Comparison of ENCODE assay signal across 14 mouse cellular contexts in genomic region chr2:32483179-32483875, GRCm38 (mm10). TPM values are rescaled to one million over a fixed set of nuclear protein-coding genes. Genes with fewer than 3 reads are reported as not detected.
DNase-seq lines count a peak whose midpoint lies in the region; ATAC-seq and TF ChIP-seq lines count a peak whose summit lies in the region.
"Had no signal": no experiment of that assay in that cellular context is flagged by ENCODE, and none has a peak within 500 bp of the region (broad histone marks: within the 10 kb centered on the region; RNA-seq: fewer than 3 reads in every experiment).

No protein-coding gene starts in this region.

- H3K9ac ChIP-seq in kidney, embryonic 14.5 days (ENCODE audit: low read depth, low read length) = no peak overlapping the region
- H3K9ac ChIP-seq in MEL (ENCODE audit: control insufficient read depth, low read depth, low read length, poor library complexity, severe bottlenecking) = no peak overlapping the region
- H3K9ac ChIP-seq: heart, embryonic 12.5 days; lung, embryonic 15.5 days had no signal

- H3K4me3 ChIP-seq in kidney, embryonic 14.5 days (ENCODE audit: low read length) = no peak overlapping the region
- no peak overlapping the region for H3K4me3 ChIP-seq in MEL (ENCODE audit: control insufficient read depth in 1 of 2, insufficient read depth in 1 of 2, low read depth in 2 of 2, low read length in 2 of 2)
- H3K4me3 ChIP-seq: erythroblast, embryonic 14.5 days; heart, embryonic 12.5 days; lung, embryonic 15.5 days had no signal

- H3K4me2 ChIP-seq in kidney, embryonic 14.5 days (replicated peaks; ENCODE audit: low read depth, low read length) = no peak overlapping the region
- H3K4me2 ChIP-seq: heart, embryonic 12.5 days; lung, embryonic 15.5 days had no signal

- no peak for TF ChIP-seq POLR2A in MEL (IDR thresholded peaks at IDR 0.05; ENCODE audit: control insufficient read depth in 1 of 2, insufficient read depth in 1 of 2, low read depth in 1 of 2, low read length in 2 of 2, poor library complexity in 1 of 2)

- no peaks in the 10 kb centered on the region for H3K79me2 ChIP-seq in MEL (ENCODE audit: control insufficient read depth, insufficient read depth, low read length, poor library complexity)

- no peaks in the 10 kb centered on the region for H3K36me3 ChIP-seq in kidney, embryonic 14.5 days (ENCODE audit: control insufficient read depth, insufficient read depth, low read length)
- peaks cover 0 to 7% of the 10 kb centered on the region in 2 experiments; a peak in 2 of 4 replicates for H3K36me3 ChIP-seq in MEL (ENCODE audit: control insufficient read depth in 1 of 2, insufficient read depth in 2 of 2, low read length in 2 of 2)
- H3K36me3 ChIP-seq: heart, embryonic 12.5 days; lung, embryonic 15.5 days had no signal

- peak; percentile 31 for TF ChIP-seq RAD21 in MEL (IDR thresholded peaks at IDR 0.05; ENCODE audit: low read depth, low read length)

- intact Hi-C loops in left cerebral cortex, postnatal 25 days (cut with DNase I) = no loop called here

- no peak for TF ChIP-seq EP300 in MEL (IDR thresholded peaks at IDR 0.05; ENCODE audit: low read depth in 1 of 2, low read length in 2 of 2)

- TF ChIP-seq CTCF in MEL (IDR thresholded peaks at IDR 0.05 in 2 of 3, conservative IDR thresholded peaks at IDR 0.05 in 1 of 3; ENCODE audit: control insufficient read depth in 1 of 3, insufficient read depth in 1 of 3, low read depth in 2 of 3, low read length in 3 of 3, poor library complexity in 1 of 3, severe bottlenecking in 1 of 3) = peak; percentile 37 to 65 (median 44)

- no peaks in the 10 kb centered on the region for H3K4me1 ChIP-seq in kidney, embryonic 14.5 days (ENCODE audit: control insufficient read depth, insufficient read depth, low read length)
- H3K4me1 ChIP-seq in MEL (ENCODE audit: control insufficient read depth in 1 of 2, insufficient read depth in 2 of 2, low read length in 2 of 2) = peaks cover 10 to 19% of the 10 kb centered on the region in 2 experiments

- ATAC-seq in kidney, embryonic 14.5 days (ENCODE audit: low FRiP score, low TSS enrichment) = no peak

- H3K27me3 ChIP-seq in kidney, embryonic 14.5 days (ENCODE audit: control insufficient read depth, insufficient read depth, low read length) = no peaks in the 10 kb centered on the region
- H3K27me3 ChIP-seq in MEL (ENCODE audit: control insufficient read depth in 1 of 2, insufficient read depth in 2 of 2, low read length in 2 of 2) = no peaks in the 10 kb centered on the region
- H3K27me3 ChIP-seq: heart, embryonic 12.5 days; lung, embryonic 15.5 days had no signal

- H3K27ac ChIP-seq in kidney, embryonic 14.5 days (ENCODE audit: low read depth, low read length) = no peak overlapping the region
- no peak overlapping the region for H3K27ac ChIP-seq in MEL (ENCODE audit: control insufficient read depth, low read depth, low read length)
- H3K27ac ChIP-seq: lung, embryonic 15.5 days had no signal

- 71% methylated on average over 9 of the region's 9 CpGs for WGBS in kidney, embryonic 14.5 days

- H3K9me3 ChIP-seq in kidney, embryonic 14.5 days (ENCODE audit: control insufficient read depth, low read length) = no peaks in the 10 kb centered on the region
- H3K9me3 ChIP-seq in MEL (replicated peaks; ENCODE audit: insufficient read depth, low read length) = no peaks in the 10 kb centered on the region
- H3K9me3 ChIP-seq: lung, embryonic 15.5 days had no signal

- peak; percentile 57 for DNase-seq in kidney, adult 9 months
- DNase-seq in CD4-positive, CD25-positive, alpha-beta regulatory T cell, adult 2 months (ENCODE audit: low read depth, low spot score) = peak; percentile 68
- DNase-seq in MEL (ENCODE audit: low read depth, low spot score) = peak; percentile 67
- peak; percentile 55 for DNase-seq in lung, postnatal 10 days
- no peak for DNase-seq in urinary bladder, postnatal 14 days (ENCODE audit: low spot score)
- DNase-seq in left cerebral cortex, postnatal 25 days (ENCODE audit: low spot score in 2 of 2) = no peak
- no peak for DNase-seq in layer of hippocampus, postnatal 25 days (ENCODE audit: extremely low spot score in 1 of 2, low spot score in 1 of 2)
- DNase-seq: adrenal gland, adult 8-10 months; cerebellum, adult 8-10 months; right cerebral cortex, postnatal 4 days had no signal

TF ChIP-seq in MEL, 35 proteins besides CTCF, POLR2A, EP300 and RAD21:
- TF ChIP-seq SMC3 (IDR thresholded peaks at IDR 0.05; ENCODE audit: low read depth, low read length) = peak; percentile 41
- no peak for TF ChIP-seq GATA1 (IDR thresholded peaks at IDR 0.05; ENCODE audit: low read depth, low read length)

RNA-seq across cellular contexts. Expression of gene Slc25a25, which starts 32.1 kb away (rescaled TPM):
- 10.7 and 14.8 TPM in 2 replicates for polyA plus RNA-seq in kidney, embryonic 14.5 days (2014; fragmentation: Nextera tagmentation; extraction: Ambion mirVana)
- 28.1 and 32.5 TPM in 2 replicates for total RNA-seq in MEL (2012; rRNA removed)
- 10 to 100 TPM in 1 of 2 experiments, not detected in 1; 22.3 TPM for polyA plus RNA-seq in MEL (2012; ENCODE audit: insufficient read depth in 1 of 2, insufficient read length in 2 of 2, low read depth in 1 of 2, low replicate concordance in 2 of 2, missing spikeins in 1 of 2)
- 10 to 100 TPM; 59.0 to 64.8 TPM for total RNA-seq in left cerebral cortex, postnatal 25 days (2021)
- 10 to 100 TPM; 53.5 to 55.2 TPM for total RNA-seq in layer of hippocampus, postnatal 25 days (2021)

RNA-seq across cellular contexts. Expression of gene Naif1, which starts 33.1 kb away (rescaled TPM):
- polyA plus RNA-seq in kidney, embryonic 14.5 days (2014; fragmentation: Nextera tagmentation; extraction: Ambion mirVana) = 6.4 and 6.8 TPM in 2 replicates
- 4.4 and 4.9 TPM in 2 replicates for total RNA-seq in MEL (2012; rRNA removed)
- polyA plus RNA-seq in MEL (2012; ENCODE audit: insufficient read depth in 1 of 2, insufficient read length in 2 of 2, low read depth in 1 of 2, low replicate concordance in 2 of 2, missing spikeins in 1 of 2) = 1 to 10 TPM in 1 of 2 experiments, not detected in 1; 8.5 TPM
- 1 to 10 TPM; 4.2 TPM for total RNA-seq in left cerebral cortex, postnatal 25 days (2021)
- 1 to 10 TPM; 4.1 to 4.2 TPM for total RNA-seq in layer of hippocampus, postnatal 25 days (2021)

RNA-seq across cellular contexts. Expression of gene Fam102a, which starts 51.8 kb away (rescaled TPM):
- polyA plus RNA-seq in kidney, embryonic 14.5 days (2014; fragmentation: Nextera tagmentation; extraction: Ambion mirVana) = 12.2 and 16.9 TPM in 2 replicates
- total RNA-seq in MEL (2012; rRNA removed) = 1.5 and 2.4 TPM in 2 replicates
- 1 to 10 TPM in 1 of 2 experiments, not detected in 1; 1.8 TPM for polyA plus RNA-seq in MEL (2012; ENCODE audit: insufficient read depth in 1 of 2, insufficient read length in 2 of 2, low read depth in 1 of 2, low replicate concordance in 2 of 2, missing spikeins in 1 of 2)
- 10 to 100 TPM; 52.2 to 57.8 TPM for total RNA-seq in left cerebral cortex, postnatal 25 days (2021)
- total RNA-seq in layer of hippocampus, postnatal 25 days (2021) = 10 to 100 TPM; 70.2 to 75.2 TPM

Comparison
In these comparisons a context has a peak if more than half of its experiments do, and no peak if none do; other contexts are left out.
1. DNase-seq: peak in kidney, adult 9 months (single experiment), CD4-positive, CD25-positive, alpha-beta regulatory T cell, adult 2 months (single experiment), MEL (single experiment) and lung, postnatal 10 days (single experiment); none in urinary bladder, postnatal 14 days (single experiment), left cerebral cortex, postnatal 25 days (0 of 2) and layer of hippocampus, postnatal 25 days (0 of 2).
2. RNA of gene Fam102a, which starts 51.8 kb away (total RNA-seq): 70.2 to 75.2 TPM in layer of hippocampus, postnatal 25 days and 52.2 to 57.8 TPM in left cerebral cortex, postnatal 25 days; 1.5 to 2.4 TPM in MEL; every median in the first group is over 10 times any median in the second.